Mouse (Mus musculus) 3134 (cell line): ENCODE measurements around the gene Pde3b.
"Not testable (repeated sequence)": the region's sequence is repeated elsewhere in the genome, so short reads cannot be mapped to it uniquely, and the experiment has no call there.

Experiments used
- DNase-seq: peaks from one replicate; pipeline ENCODE4 v3.0.0-alpha.2; 2011; ENCODE audit warnings: low spot score; ENCODE audit not compliant: insufficient read length; ENCODE audit errors: extremely low read depth

The Pde3b gene

GRCm38 (mm10) chr7:114478901-114479300, 63.8 kb downstream of the Pde3b start:
- DNase-seq: no peak

- DNase-seq: peak; percentile 13
These were observed 64.7 kb downstream of the Pde3b start for GRCm38 (mm10) chr7:114479779-114480178.

DNA sequence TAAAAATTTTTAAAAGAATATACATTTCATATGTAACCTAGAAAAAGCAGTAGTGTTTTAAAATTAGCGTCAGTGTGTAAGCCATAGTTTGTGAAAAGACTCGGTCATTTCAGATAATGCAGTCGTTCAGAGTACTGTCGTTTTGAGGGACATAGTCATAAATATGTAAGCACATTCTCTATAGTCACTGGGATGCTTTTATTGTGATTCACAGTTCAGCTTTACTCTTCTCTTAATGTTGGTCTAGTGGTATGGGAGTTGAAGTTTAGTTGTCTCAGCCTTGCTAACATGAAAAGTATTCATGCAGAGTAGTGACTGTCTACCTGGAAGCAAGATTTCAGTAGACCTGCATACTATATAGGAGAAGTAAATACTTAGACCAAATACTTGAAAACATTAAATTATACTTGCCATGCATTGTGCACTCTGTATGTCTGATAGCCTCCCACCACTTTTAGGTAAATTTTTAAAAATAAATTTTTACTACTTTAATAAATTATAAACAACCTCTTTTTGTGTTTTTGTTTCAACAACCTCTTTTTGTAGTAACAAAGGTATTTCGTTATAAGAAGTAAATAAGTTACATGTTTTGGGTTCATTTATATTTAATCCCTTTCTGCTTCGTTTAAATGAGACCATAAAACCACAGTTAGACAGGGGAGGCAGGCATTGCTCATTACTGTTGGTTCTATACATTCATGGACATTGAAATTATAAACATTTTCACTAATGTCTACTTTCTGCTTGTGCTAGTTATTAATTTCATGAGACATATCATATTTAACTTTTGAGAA, 65.3 kb downstream of the Pde3b start:
- DNase-seq: no peak

DNA sequence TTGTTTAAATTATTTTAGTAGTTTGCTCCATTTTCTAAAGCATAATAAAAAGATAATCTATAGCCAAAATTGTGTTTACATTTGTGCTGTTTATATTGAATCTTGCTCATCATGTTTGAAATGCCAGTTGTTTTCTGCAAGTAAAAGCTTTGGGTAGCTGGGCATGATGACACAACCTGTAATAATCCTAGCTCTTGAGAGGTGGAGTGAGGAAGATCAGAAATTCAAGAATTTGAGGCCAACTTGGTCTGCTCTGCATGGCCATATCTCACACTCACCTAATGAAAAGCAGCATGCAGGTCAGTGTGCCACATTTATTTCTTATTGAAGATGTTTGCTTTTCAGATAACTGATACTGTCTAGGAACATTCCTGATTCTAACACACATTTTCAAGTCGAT, 65.9 kb downstream of the Pde3b start:
- DNase-seq: no peak

GRCm38 (mm10) chr7:114481429-114481931, 66.4 kb downstream of the Pde3b start:
- no peak for DNase-seq

DNA sequence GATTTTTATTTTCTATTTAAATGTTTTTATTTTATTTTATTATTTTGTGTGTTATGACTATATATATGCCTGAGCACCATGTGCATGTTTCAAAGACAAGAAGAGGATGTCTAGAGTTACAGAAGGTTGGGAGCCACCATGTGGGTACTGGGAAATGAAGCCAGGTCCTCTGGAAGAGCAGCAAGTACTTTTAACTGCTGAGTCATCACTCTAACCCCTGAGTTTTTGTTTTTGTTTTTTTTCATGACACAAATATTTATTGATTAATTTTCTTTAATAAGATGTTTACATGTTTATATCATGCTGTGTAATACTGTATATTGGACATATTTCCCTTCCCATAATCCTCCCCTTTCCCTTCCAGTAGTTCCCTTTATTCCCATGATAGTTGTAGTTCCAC, 77.5 kb downstream of the Pde3b start:
- DNase-seq: no peak

GRCm38 (mm10) chr7:114494033-114494432, 79.0 kb downstream of the Pde3b start:
- no peak for DNase-seq

DNA sequence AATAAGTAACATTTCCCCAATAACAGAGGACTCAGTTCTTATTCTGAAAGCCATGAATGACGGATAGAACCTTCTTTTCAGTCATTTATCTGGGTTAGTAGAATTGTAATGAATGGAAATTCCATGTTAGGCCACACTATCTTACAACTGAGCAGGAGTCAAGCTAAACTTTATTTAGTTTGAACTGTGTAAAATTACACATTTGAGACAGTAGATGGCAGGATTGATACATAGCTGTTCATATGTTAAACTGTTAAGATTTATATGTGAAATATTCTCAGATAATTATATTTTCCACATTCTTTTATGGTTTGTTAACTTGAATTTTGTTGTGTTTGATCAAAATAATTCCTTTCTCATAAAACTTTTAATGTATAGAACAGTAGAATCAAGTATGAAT, 84.2 kb downstream of the Pde3b start:
- DNase-seq: no peak

DNA sequence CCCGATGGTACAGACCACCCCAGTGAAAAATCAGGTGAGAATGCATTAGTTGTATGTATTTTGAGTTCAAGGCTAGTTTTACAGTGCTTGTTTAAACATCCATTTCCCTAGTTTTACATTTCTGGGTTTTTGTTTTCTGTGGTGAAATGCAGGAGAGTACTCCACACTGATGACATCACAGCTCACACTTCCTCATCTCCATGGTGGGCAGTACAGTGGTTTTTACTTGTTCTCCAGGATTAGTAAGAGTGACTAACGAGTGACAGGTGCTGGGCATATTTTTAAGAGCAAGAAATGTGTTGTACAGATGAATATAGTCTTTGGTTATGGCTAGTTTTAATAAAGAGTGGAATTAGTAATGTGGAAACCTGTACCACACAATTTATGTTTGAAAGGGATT, 93.8 kb downstream of the Pde3b start:
- DNase-seq: no peak

- no peak for DNase-seq
These were observed 105.0 kb downstream of the Pde3b start for GRCm38 (mm10) chr7:114520122-114520521.

- no peak for DNase-seq
These were observed 111.2 kb downstream of the Pde3b start for GRCm38 (mm10) chr7:114526245-114526644.

DNA sequence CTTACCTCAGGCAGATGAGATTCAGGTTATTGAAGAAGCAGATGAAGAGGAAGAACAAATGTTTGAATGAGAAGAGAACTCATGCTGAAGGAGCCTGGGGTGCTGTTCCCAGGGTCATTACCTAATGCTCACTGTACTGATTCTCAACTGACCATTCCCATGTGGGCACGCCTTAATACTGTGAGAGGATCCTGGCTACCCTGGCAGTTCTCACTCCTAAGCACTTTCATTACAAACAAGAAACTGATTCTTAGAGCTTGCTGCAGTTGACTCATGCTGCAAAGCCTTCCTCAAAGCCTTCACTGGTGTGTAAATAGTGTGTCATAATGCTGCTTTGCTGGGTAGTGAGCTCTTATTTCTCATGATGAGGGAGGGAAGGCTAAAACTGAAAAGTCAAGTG, 121.1 kb downstream of the Pde3b start:
- DNase-seq: no peak

DNA sequence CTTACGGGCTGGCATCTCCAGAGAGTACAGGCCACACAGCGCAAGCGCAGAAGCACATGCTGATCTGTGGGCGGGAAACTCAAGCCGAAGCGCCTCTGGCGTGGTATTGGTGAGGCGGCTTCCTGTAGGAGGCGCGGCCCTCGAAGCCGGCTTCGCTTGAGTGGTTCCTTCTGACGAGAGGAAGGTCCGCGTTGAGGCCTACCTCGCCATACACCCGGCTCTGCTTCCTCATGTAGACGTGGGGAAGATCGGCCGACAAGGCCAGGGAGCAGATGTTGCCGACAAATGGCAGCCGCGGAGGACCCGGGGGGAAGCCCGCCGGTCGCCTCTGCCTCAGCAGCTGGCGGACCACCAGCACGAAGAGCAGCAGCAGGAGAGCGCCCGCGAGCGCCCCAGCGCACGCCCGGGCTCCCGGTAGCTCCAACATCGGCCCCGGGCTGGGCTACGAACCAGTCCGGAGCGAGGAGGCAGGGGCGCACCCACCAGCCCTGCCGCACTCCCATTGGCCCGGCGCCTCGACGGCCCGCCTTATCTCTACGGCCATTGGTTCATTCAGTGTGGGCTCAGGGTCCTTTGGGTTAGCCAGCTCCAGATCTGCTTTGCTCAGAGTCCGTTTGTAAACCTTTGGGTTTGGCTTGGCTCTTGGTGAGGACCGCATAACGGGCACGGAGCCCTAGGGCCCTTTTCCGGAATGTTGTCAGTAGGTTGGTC, 147.6 kb downstream of the Pde3b start, which contains the start of gene Cyp2r1:
Cyp2r1 (minus strand) TSS at position 442 of the 711 bp plus-strand sequence.
- no peak for DNase-seq

- not testable (repeated sequence) for DNase-seq
These were observed 158.8 kb downstream of the Pde3b start for GRCm38 (mm10) chr7:114573866-114574265.

- DNase-seq: no peak
These were observed 161.8 kb downstream of the Pde3b start for GRCm38 (mm10) chr7:114576931-114577330.

DNA sequence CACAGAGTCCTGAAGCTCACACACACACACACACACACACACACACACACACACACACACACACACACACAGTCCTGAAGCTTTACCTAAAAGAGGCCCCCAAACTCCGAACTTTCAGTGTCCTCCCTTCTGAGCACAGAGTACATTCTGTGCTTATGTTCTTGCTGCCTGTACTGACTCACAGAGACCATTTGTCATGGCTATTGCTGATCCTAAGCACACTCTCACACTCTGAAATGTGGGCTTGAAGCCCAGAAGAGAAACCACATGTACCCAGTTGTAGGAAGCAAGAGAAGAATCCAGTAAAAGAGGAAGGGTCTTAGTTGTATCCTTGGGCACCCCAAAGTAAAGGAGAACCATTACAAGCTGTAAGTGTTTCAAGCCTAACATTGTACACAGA, 162.6 kb downstream of the Pde3b start:
- DNase-seq: no peak

GRCm38 (mm10) chr7:114580426-114580825, 165.3 kb downstream of the Pde3b start:
- DNase-seq: no peak

GRCm38 (mm10) chr7:114581200-114581599, 166.1 kb downstream of the Pde3b start:
- DNase-seq: no peak

DNA sequence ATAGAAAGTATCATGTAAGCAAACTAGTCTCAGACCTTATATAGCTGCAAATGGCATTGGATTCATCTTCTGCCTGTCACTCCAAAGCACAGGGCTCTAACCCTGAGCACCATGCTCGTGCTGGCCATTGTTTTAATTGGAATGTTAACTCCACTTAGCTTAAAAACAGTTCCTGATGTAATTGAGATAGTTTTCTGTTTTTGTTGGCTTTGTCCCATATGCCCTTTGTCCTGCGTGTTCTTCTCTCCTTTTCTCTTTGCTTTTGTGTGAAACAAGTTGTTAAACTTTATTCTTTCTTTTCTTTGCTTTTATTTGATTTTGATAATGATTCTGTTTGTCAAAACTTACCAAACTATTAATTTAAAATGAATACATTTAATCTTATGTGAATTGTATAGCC, 167.4 kb downstream of the Pde3b start:
- no peak for DNase-seq
